Mouse (Mus musculus) left cerebral cortex, postnatal 10 days (tissue): Measurements from ENCODE around the gene Bcl9l. TPM values are rescaled to one million over a fixed set of nuclear protein-coding genes. Genes with fewer than 3 reads are reported as not detected.

Experiments
- DNase-seq, 2 experiments: peaks; one replicate each; pipeline ENCODE4 v3.0.0; 2021 to 2022; ENCODE audit warnings: low spot score in 2 of 2, mixed read lengths in 1 of 2; ENCODE audit errors: extremely low spot score in 1 of 2
- intact Hi-C: fragments of 180-260 bp; cut with DNase I; formaldehyde crosslinking; loops from one replicate; pipeline ENCODE4 v1.15.1; 2025
- total RNA-seq, 2 experiments: library from RNA; stranded (reverse); gene quantifications; 2 replicates each; pipeline ENCODE4 v1.2.3; 2021

Bcl9l gene
- total RNA-seq, 2 experiments from 2014 or later, result 85.4 to 98.1 TPM

GRCm38 (mm10) chr9:44494261-44494862 is 11.7 kb downstream of the Bcl9l start:
- intact Hi-C loops, result no loop called here
- DNase-seq, result no peak

GRCm38 (mm10) chr9:44494863-44495809 is 12.5 kb downstream of the Bcl9l start:
- intact Hi-C loops, result no loop called here
- DNase-seq, result no peak

GRCm38 (mm10) chr9:44495810-44496344 is 13.3 kb downstream of the Bcl9l start:
- no peak for DNase-seq
- intact Hi-C loops, result no loop called here

GRCm38 (mm10) chr9:44496803-44497461 is 14.3 kb downstream of the Bcl9l start:
- no peak for DNase-seq
- intact Hi-C loops, result no loop called here

- intact Hi-C loops, result loop anchor here (2.0 kb wide), 1 partner anchor 13 kb away; no protein-coding TSS in a partner anchor
- no peak for DNase-seq
These were observed 15.2 kb downstream of the Bcl9l start for GRCm38 (mm10) chr9:44497624-44498377.

GRCm38 (mm10) chr9:44498421-44499355 is 16.1 kb downstream of the Bcl9l start:
- DNase-seq, result peak; percentile 54 to 89
- intact Hi-C loops, result loop anchor here (2.0 kb wide), 1 partner anchor 14 kb away; no protein-coding TSS in a partner anchor

GRCm38 (mm10) chr9:44499356-44500162 is 16.9 kb downstream of the Bcl9l start:
- intact Hi-C loops, result loop anchor here (2.0 kb wide), 2 partner anchors 15 to 21 kb away; no protein-coding TSS in a partner anchor
- DNase-seq, result peak in 1 of 2 experiments; percentile 66

GRCm38 (mm10) chr9:44500163-44500533 is 17.5 kb downstream of the Bcl9l start:
- no peak for DNase-seq
- intact Hi-C loops, result loop anchor here (2.0 kb wide), 1 partner anchor 21 kb away; no protein-coding TSS in a partner anchor

- intact Hi-C loops, result loop anchor here (2.0 kb wide), 1 partner anchor 22 kb away; no protein-coding TSS in a partner anchor
- DNase-seq, result no peak
These were observed 18.1 kb downstream of the Bcl9l start for GRCm38 (mm10) chr9:44500638-44501175.

GRCm38 (mm10) chr9:44501206-44501879 is 18.7 kb downstream of the Bcl9l start:
- DNase-seq, result no peak
- intact Hi-C loops, result loop anchor here (2.0 kb wide), 1 partner anchor 23 kb away; no protein-coding TSS in a partner anchor

- DNase-seq, result peak in 1 of 2 experiments; percentile 70
- intact Hi-C loops, result loop anchor here (2.0 kb wide), 1 partner anchor 47 kb away; the partner anchor contains the start of gene Upk2
These were observed 19.4 kb downstream of the Bcl9l start for GRCm38 (mm10) chr9:44502006-44502405.

GRCm38 (mm10) chr9:44504893-44505823 is 22.5 kb downstream of the Bcl9l start:
- peak in 1 of 2 experiments; percentile 17 for DNase-seq
- intact Hi-C loops, result loop anchor here (5.0 kb wide), 1 partner anchor 97 kb away; the partner anchor contains the start of gene Ddx6

- intact Hi-C loops, result loop anchor here (5.0 kb wide), 1 partner anchor 96 kb away; the partner anchor contains the start of gene Ddx6
- DNase-seq, result no peak
These were observed 23.3 kb downstream of the Bcl9l start for GRCm38 (mm10) chr9:44505824-44506467.

- intact Hi-C loops, result loop anchor here (5.0 kb wide), 1 partner anchor 96 kb away; the partner anchor contains the start of gene Ddx6
These were observed 23.9 kb downstream of the Bcl9l start for GRCm38 (mm10) chr9:44506566-44506965.

More at GRCm38 (mm10) chr9:44506566-44506965, 23.9 kb downstream of the Bcl9l start:
- DNase-seq, result no peak
